Mouse (Mus musculus) heart, adult 2 months (tissue): Measurements from ENCODE around the gene Fam129a.

Experiments
- CTCF ChIP-seq: fragments of 200-600 bp; IDR thresholded peaks from 2 replicates; pipeline ENCODE4 v1.8.1; 2022; ENCODE audit warnings: antibody characterized with exemption, mild to moderate bottlenecking, moderate library complexity
- POLR2A ChIP-seq: fragments of 200-500 bp; IDR thresholded peaks from 2 replicates; pipeline ENCODE4 v1.6.1; 2011; ENCODE audit warnings: mild to moderate bottlenecking, low read depth, low read length, control low read depth; ENCODE audit not compliant: insufficient read depth

- TF ChIP-seq POLR2A (no peak), CTCF (no peak)
Observed at GRCm38 (mm10) chr1:151679153-151679552, 108.2 kb downstream of the Fam129a start.
